Mouse (Mus musculus): ENCODE measurements around the gene Spsb4. TPM values are rescaled to one million over a fixed set of nuclear protein-coding genes. Genes with fewer than 3 reads are reported as not detected.

Spsb4 gene
- 107 and 115 TPM in 2 replicates for polyA plus RNA-seq (2014; fragmentation: Nextera tagmentation; extraction: Ambion mirVana)

DNA sequence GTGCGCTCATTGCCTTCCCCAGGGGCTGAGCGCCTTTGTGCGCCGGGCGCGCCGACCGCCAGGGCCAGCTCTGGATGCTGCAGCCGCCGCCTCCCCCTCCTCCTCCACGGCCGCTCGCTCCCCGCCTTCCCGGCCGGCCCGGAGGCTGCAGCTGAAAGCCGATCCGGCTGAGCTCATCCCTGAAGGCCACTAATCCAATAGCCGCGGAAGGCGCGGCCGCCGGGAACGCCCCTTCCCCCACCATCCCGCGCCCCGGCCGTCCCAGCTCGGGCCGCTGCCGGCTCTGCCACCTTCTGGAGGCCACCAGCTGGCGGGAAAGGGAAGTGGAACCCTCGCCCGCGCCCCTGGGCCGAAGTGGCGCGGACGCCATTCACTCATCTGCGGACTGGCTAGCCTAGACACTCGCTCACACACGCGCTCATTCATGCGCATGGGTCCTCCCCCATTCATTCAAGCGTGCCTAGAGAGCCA lies at the start of gene Spsb4:
Gene Spsb4 (minus strand): TSS at position 167 of the 471 bp plus-strand sequence.
- H3K4me2 ChIP-seq = peak within 1 kb of the TSS; percentile 60
- DNase-seq (ENCODE audit: low spot score, missing footprints) = no peak
- peaks cover 38% of the 10 kb centered on the region for H3K4me1 ChIP-seq (ENCODE audit: control insufficient read depth, insufficient read depth, low read length)
- no peaks in the 10 kb centered on the region for H3K27me3 ChIP-seq (ENCODE audit: control insufficient read depth, insufficient read depth, low read length)
- under 1% methylated on average over 46 of the region's 47 CpGs for WGBS
- no peaks in the 10 kb centered on the region for H3K36me3 ChIP-seq (ENCODE audit: control insufficient read depth, insufficient read depth, low read length)
- peak within 1 kb of the TSS; percentile 99 for H3K27ac ChIP-seq (ENCODE audit: low read depth, low read length)
- peak within 1 kb of the TSS; percentile 68 for H3K4me3 ChIP-seq (ENCODE audit: low read depth, low read length)
- ATAC-seq (ENCODE audit: low FRiP score) = peak; percentile 92
- H3K9ac ChIP-seq (ENCODE audit: low read length) = peak within 1 kb of the TSS; percentile 98
- H3K9me3 ChIP-seq (ENCODE audit: control insufficient read depth, low read length) = no peaks in the 10 kb centered on the region

DNA sequence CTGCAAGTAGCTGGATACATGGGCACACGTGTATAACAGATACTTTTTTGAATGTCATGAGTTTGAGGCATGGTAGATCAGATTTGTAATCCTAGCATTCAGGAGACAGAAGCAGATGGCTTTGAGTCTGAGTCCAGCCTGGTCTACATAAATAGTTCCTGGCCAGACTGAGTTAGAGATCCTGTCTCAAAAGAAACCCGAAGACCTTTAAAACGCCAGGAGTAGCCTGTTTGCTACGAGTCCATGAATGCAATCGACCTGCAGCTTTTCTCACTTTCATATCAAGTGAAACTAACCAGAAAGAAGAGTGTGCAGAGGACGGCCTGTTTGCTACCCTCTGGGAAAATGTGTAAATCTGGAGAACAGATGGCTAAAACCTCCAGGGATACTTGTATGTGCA lies 49.1 kb upstream of the Spsb4 start:
- peaks cover 6% of the 10 kb centered on the region for H3K4me1 ChIP-seq (ENCODE audit: control insufficient read depth, insufficient read depth, low read length)

DNA sequence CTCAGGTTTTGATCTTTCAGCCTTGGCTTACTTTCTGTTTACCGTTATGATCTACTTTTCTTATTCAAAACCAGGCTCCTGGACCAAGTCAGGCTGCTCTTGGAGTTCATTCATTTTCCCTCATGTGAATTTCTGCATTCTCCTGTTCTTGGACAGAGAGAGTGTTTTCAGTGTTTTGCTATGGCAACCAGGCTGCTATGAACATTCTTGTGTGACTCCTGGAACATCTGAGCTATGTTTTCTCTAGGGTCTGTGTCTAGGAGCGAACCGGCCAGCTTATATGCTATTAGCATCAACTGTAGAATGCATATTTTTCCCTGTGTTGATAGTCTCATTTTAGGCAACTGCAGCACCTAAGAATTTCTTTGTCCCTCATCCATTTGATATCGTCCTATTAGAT lies 47.2 kb upstream of the Spsb4 start:
- DNase-seq (ENCODE audit: low spot score, missing footprints) (peak; percentile 81), ATAC-seq (ENCODE audit: low FRiP score) (no peak)
- H3K9ac ChIP-seq (ENCODE audit: low read length) = no peak overlapping the region
- H3K4me2 ChIP-seq = no peak overlapping the region
- WGBS = 70% methylated on average over 4 of the region's 4 CpGs
- no peak overlapping the region for H3K27ac ChIP-seq (ENCODE audit: low read depth, low read length)
- H3K9me3 ChIP-seq (ENCODE audit: control insufficient read depth, low read length) = no peaks in the 10 kb centered on the region
- H3K4me1 ChIP-seq (ENCODE audit: control insufficient read depth, insufficient read depth, low read length) = peaks cover 6% of the 10 kb centered on the region
- no peak overlapping the region for H3K4me3 ChIP-seq (ENCODE audit: low read depth, low read length)
- H3K27me3 ChIP-seq (ENCODE audit: control insufficient read depth, insufficient read depth, low read length) = no peaks in the 10 kb centered on the region
- H3K36me3 ChIP-seq (ENCODE audit: control insufficient read depth, insufficient read depth, low read length) = no peaks in the 10 kb centered on the region

More for the DNA sequence above, 49.1 kb upstream of the Spsb4 start:
- Histone ChIP-seq H3K4me2 (no peak overlapping the region), H3K9me3 (ENCODE audit: control insufficient read depth, low read length) (no peaks in the 10 kb centered on the region), H3K36me3 (ENCODE audit: control insufficient read depth, insufficient read depth, low read length) (no peaks in the 10 kb centered on the region), H3K27ac (ENCODE audit: low read depth, low read length) (no peak overlapping the region), H3K9ac (ENCODE audit: low read length) (no peak overlapping the region), H3K4me3 (ENCODE audit: low read depth, low read length) (no peak overlapping the region), H3K27me3 (ENCODE audit: control insufficient read depth, insufficient read depth, low read length) (no peaks in the 10 kb centered on the region)
- 85% methylated on average over 6 of the region's 6 CpGs for WGBS
- ATAC-seq (ENCODE audit: low FRiP score) (no peak), DNase-seq (ENCODE audit: low spot score, missing footprints) (peak; percentile 61)

- Histone ChIP-seq H3K36me3 (ENCODE audit: control insufficient read depth, insufficient read depth, low read length) (no peaks in the 10 kb centered on the region), H3K4me1 (ENCODE audit: control insufficient read depth, insufficient read depth, low read length) (peaks cover 6% of the 10 kb centered on the region), H3K4me2 (no peak overlapping the region), H3K9me3 (ENCODE audit: control insufficient read depth, low read length) (no peaks in the 10 kb centered on the region), H3K27ac (ENCODE audit: low read depth, low read length) (no peak overlapping the region), H3K4me3 (ENCODE audit: low read depth, low read length) (no peak overlapping the region), H3K9ac (ENCODE audit: low read length) (no peak overlapping the region), H3K27me3 (ENCODE audit: control insufficient read depth, insufficient read depth, low read length) (no peaks in the 10 kb centered on the region)
- peak; percentile 75 for DNase-seq (ENCODE audit: low spot score, missing footprints)
- 58% methylated on average over 5 of the region's 5 CpGs for WGBS
- no peak for ATAC-seq (ENCODE audit: low FRiP score)
These were observed 46.6 kb upstream of the Spsb4 start for GRCm38 (mm10) chr9:97065216-97065615.

GRCm38 (mm10) chr9:97064161-97064560 lies 45.5 kb upstream of the Spsb4 start:
- Histone ChIP-seq H3K9me3 (ENCODE audit: control insufficient read depth, low read length) (no peaks in the 10 kb centered on the region), H3K4me1 (ENCODE audit: control insufficient read depth, insufficient read depth, low read length) (peaks cover 6% of the 10 kb centered on the region), H3K27ac (ENCODE audit: low read depth, low read length) (no peak overlapping the region), H3K4me2 (no peak overlapping the region), H3K4me3 (ENCODE audit: low read depth, low read length) (no peak overlapping the region), H3K27me3 (ENCODE audit: control insufficient read depth, insufficient read depth, low read length) (no peaks in the 10 kb centered on the region), H3K9ac (ENCODE audit: low read length) (no peak overlapping the region), H3K36me3 (ENCODE audit: control insufficient read depth, insufficient read depth, low read length) (no peaks in the 10 kb centered on the region)
- 93% methylated on average over 1 of the region's 1 CpGs for WGBS
- DNase-seq (ENCODE audit: low spot score, missing footprints) (peak; percentile 65), ATAC-seq (ENCODE audit: low FRiP score) (no peak)

GRCm38 (mm10) chr9:97061696-97062095 lies 43.1 kb upstream of the Spsb4 start:
- no peak for DNase-seq (ENCODE audit: low spot score, missing footprints)
- Histone ChIP-seq H3K27ac (ENCODE audit: low read depth, low read length) (no peak overlapping the region), H3K27me3 (ENCODE audit: control insufficient read depth, insufficient read depth, low read length) (no peaks in the 10 kb centered on the region), H3K9me3 (ENCODE audit: control insufficient read depth, low read length) (no peaks in the 10 kb centered on the region), H3K4me1 (ENCODE audit: control insufficient read depth, insufficient read depth, low read length) (peaks cover 4% of the 10 kb centered on the region; the same call in 1 of the 2 replicates), H3K36me3 (ENCODE audit: control insufficient read depth, insufficient read depth, low read length) (no peaks in the 10 kb centered on the region), H3K4me2 (no peak overlapping the region), H3K9ac (ENCODE audit: low read length) (no peak overlapping the region), H3K4me3 (ENCODE audit: low read depth, low read length) (no peak overlapping the region)
- WGBS = 92% methylated on average over 9 of the region's 9 CpGs
- no peak for ATAC-seq (ENCODE audit: low FRiP score)

GRCm38 (mm10) chr9:97056541-97057338 lies 38.1 kb upstream of the Spsb4 start:
- 67% methylated on average over 18 of the region's 18 CpGs for WGBS
- ATAC-seq (ENCODE audit: low FRiP score) = peak; percentile 60

DNA sequence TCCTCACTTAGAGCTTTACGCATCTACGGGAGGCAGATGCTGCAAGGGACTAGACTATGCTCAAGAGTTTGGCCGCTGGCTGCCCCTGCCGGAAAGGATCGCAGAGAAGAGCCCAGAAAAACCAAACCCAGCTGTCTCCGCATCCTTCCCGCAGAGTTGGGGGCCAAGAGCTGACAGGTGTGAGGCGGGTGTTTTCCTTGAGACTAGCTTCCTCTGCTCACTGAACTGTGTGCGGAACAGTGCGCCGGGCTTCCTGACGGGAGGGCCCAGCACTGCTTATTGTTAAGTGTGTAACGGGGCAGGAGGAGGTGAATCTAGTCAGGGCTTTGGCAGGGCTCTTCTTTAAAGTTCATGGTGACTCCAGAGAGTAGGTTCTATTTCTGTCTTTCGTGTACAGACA lies 37.3 kb upstream of the Spsb4 start:
- Histone ChIP-seq H3K4me1 (ENCODE audit: control insufficient read depth, insufficient read depth, low read length) (peaks cover 11% of the 10 kb centered on the region), H3K27me3 (ENCODE audit: control insufficient read depth, insufficient read depth, low read length) (no peaks in the 10 kb centered on the region), H3K36me3 (ENCODE audit: control insufficient read depth, insufficient read depth, low read length) (no peaks in the 10 kb centered on the region), H3K9me3 (ENCODE audit: control insufficient read depth, low read length) (no peaks in the 10 kb centered on the region), H3K4me2 (no peak overlapping the region), H3K9ac (ENCODE audit: low read length) (no peak overlapping the region), H3K27ac (ENCODE audit: low read depth, low read length) (peak overlapping the region; percentile 37; the same call in 1 of the 2 replicates), H3K4me3 (ENCODE audit: low read depth, low read length) (no peak overlapping the region)
- 53% methylated on average over 14 of the region's 14 CpGs for WGBS
- ATAC-seq (ENCODE audit: low FRiP score) (peak; percentile 28; the same call in 1 of the 2 replicates), DNase-seq (ENCODE audit: low spot score, missing footprints) (peak; percentile 91)

More at GRCm38 (mm10) chr9:97056541-97057338, 38.1 kb upstream of the Spsb4 start:
- H3K4me2 ChIP-seq = no peak overlapping the region
- no peak overlapping the region for H3K9ac ChIP-seq (ENCODE audit: low read length)
- no peaks in the 10 kb centered on the region for H3K36me3 ChIP-seq (ENCODE audit: control insufficient read depth, insufficient read depth, low read length)
- H3K27me3 ChIP-seq (ENCODE audit: control insufficient read depth, insufficient read depth, low read length) = no peaks in the 10 kb centered on the region
- peak overlapping the region; percentile 37 for H3K27ac ChIP-seq (ENCODE audit: low read depth, low read length)
- no peaks in the 10 kb centered on the region for H3K9me3 ChIP-seq (ENCODE audit: control insufficient read depth, low read length)
- H3K4me3 ChIP-seq (ENCODE audit: low read depth, low read length) = no peak overlapping the region
- H3K4me1 ChIP-seq (ENCODE audit: control insufficient read depth, insufficient read depth, low read length) = peaks cover 7% of the 10 kb centered on the region
- no peak for DNase-seq (ENCODE audit: low spot score, missing footprints)

GRCm38 (mm10) chr9:97051176-97051575 lies 32.5 kb upstream of the Spsb4 start:
- Histone ChIP-seq H3K9ac (ENCODE audit: low read length) (no peak overlapping the region), H3K9me3 (ENCODE audit: control insufficient read depth, low read length) (no peaks in the 10 kb centered on the region; the same call in 1 of the 2 replicates), H3K4me3 (ENCODE audit: low read depth, low read length) (no peak overlapping the region), H3K27ac (ENCODE audit: low read depth, low read length) (peak overlapping the region; percentile 52), H3K4me1 (ENCODE audit: control insufficient read depth, insufficient read depth, low read length) (peaks cover 6% of the 10 kb centered on the region), H3K27me3 (ENCODE audit: control insufficient read depth, insufficient read depth, low read length) (no peaks in the 10 kb centered on the region), H3K4me2 (no peak overlapping the region), H3K36me3 (ENCODE audit: control insufficient read depth, insufficient read depth, low read length) (no peaks in the 10 kb centered on the region)
- ATAC-seq (ENCODE audit: low FRiP score) (peak; percentile 91), DNase-seq (ENCODE audit: low spot score, missing footprints) (peak; percentile 90)
- 38% methylated on average over 8 of the region's 8 CpGs for WGBS
